Mouse (Mus musculus) cerebellum, adult 2 months (tissue): ENCODE measurements around the gene Srrm4. TPM values are rescaled to one million over a fixed set of nuclear protein-coding genes. Genes with fewer than 3 reads are reported as not detected.

Experiments used
- DNase-seq, 2 experiments: peaks; one replicate each; pipeline ENCODE4 v3.0.0; 2021
- H3K27ac ChIP-seq: fragments of 200-500 bp; 2 replicates; pipeline ENCODE4 v1.5.1; 2012; ENCODE audit warnings: low read length, control low read depth, inconsistent platforms; ENCODE audit not compliant: insufficient read depth
- H3K27me3 ChIP-seq: fragments of 200-500 bp; 2 replicates; pipeline ENCODE4 v1.6.1; 2012; ENCODE audit warnings: inconsistent platforms, mild to moderate bottlenecking, low read length, moderate library complexity; ENCODE audit not compliant: control insufficient read depth, insufficient read depth
- H3K4me1 ChIP-seq: fragments of 200-500 bp; 2 replicates; pipeline ENCODE4 v1.6.1; 2011; ENCODE audit warnings: low read length; ENCODE audit not compliant: control insufficient read depth, insufficient read depth
- H3K4me3 ChIP-seq: fragments of 200-500 bp; replicated peaks from 2 replicates; pipeline ENCODE3; 2011; ENCODE audit warnings: mild to moderate bottlenecking, low read depth, low read length, control low read depth; ENCODE audit not compliant: insufficient read depth
- CTCF ChIP-seq: fragments of 200-500 bp; IDR thresholded peaks from 2 replicates; pipeline ENCODE4 v1.5.1; 2011; ENCODE audit warnings: low read depth, mild to moderate bottlenecking, control low read depth, low read length, moderate library complexity, borderline replicate concordance; ENCODE audit not compliant: insufficient read depth
- POLR2A ChIP-seq: fragments of 200-500 bp; IDR thresholded peaks from 2 replicates; pipeline ENCODE4 v1.6.1; 2011; ENCODE audit warnings: low read length, control low read depth, borderline replicate concordance; ENCODE audit not compliant: insufficient read depth
- WGBS: fragments of 180-500 bp; shearing (Covaris S2); methylation state at CpG from one replicate; pipeline ENCODE4 v1.1.7; 2018; 5-methylcytosine and 5-hydroxymethylcytosine counted together
- polyA plus RNA-seq: library from polyadenylated mRNA; depleted of rRNA; stranded (reverse); fragments of >200 nt; gene quantifications from 2 replicates; pipeline ENCODE4 v1.2.3, GENCODE M21; 2012; rRNA removed

Srrm4 gene
- polyA plus RNA-seq: 29.6 and 30.0 TPM in 2 replicates

- Histone ChIP-seq H3K4me1 (peaks cover 3% of the 10 kb centered on the region; the same call in 1 of the 2 replicates), H3K27ac (peak within 1 kb of the TSS; percentile 99), H3K27me3 (no peaks in the 10 kb centered on the region), H3K4me3 (peak within 1 kb of the TSS; percentile 93)
- TF ChIP-seq CTCF (no peak), POLR2A (peak; percentile 98)
- WGBS: under 1% methylated on average over 51 of the region's 53 CpGs
- DNase-seq: peak; percentile 93 to 95
These were observed at the start of gene Srrm4 for GRCm38 (mm10) chr5:116591346-116592048. Gene Srrm4 (minus strand): TSS chr5:116591817.

DNA sequence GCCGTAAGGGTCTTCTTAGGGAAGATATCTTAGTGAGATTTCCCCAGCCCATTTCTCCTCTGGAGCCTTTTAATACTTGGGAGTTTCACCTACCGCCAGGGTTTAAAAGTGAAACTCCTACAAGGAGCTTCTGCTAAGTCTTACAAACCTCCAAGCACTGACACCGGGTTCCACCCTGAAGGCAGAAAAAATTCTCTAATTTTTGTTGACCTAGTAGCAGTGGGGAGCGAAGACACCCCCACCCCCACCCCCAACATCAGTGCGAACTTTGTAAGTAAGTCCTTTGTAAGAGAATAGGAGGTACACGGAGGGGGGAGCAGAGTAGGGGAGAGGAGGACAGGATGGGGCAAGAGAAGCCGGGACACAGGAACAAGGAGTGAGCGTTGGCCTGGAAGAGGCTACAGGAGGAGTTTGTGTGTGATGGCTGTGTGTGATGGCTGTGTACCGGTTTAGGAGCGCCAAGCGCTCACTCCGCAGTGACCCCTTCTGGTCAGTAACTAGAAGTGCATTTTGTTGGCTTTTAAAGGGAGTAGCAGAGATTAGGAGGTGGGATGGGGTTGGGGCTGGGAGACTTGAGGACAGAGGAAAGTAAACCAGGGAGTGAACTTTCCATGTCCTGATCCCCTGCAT lies 1.3 kb upstream of the Srrm4 start:
- 2% methylated on average over 12 of the region's 12 CpGs for WGBS
- H3K27me3 ChIP-seq: no peaks in the 10 kb centered on the region
- TF ChIP-seq POLR2A (no peak), CTCF (peak; percentile 90)

DNA sequence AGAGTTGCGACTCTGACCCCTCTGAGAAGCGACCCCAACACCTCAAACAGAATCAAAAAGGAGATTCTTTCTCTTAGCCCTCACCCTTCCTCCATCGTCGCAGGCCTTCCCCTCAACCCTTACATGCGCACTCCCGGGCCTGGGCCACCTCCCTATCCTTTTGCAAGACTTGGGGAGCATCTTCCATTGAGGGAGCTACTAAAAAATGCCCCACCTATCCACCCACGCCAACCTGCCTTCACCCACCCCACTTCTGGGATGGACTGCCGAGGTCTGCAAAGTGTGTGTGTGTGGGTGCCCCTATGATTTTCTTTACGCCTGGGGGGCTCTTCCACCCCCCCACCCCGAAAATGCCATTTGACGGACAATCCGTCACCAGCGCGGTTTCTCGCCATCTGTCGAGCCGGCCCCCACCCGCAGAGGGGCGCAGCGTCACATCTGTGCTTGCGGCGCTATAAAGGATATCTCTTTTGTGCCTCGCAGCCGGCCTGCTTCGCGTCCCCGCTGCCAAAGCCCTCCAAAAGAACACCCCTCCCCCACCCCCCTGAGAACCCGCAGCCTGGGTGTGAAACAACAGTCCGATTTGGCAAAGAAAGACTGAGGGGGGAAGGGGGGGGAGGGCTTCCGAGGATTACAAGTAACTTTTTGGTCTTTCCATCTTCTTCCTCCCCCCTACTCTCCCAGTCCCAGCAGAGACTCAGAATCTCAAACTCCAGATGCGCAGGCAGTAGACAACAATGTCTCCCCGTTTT lies 608 bp upstream of the Srrm4 start:
- no peaks in the 10 kb centered on the region for H3K27me3 ChIP-seq
- peak overlapping the region; percentile 99 for H3K27ac ChIP-seq
- H3K4me1 ChIP-seq: no peaks in the 10 kb centered on the region; the same call in 1 of the 2 replicates
- WGBS: under 1% methylated on average over 32 of the region's 32 CpGs
- peak overlapping the region; percentile 93 for H3K4me3 ChIP-seq
- TF ChIP-seq CTCF (no peak), POLR2A (no peak)
- DNase-seq: peak in 1 of 2 experiments; percentile 56

More for the DNA sequence above, 1.3 kb upstream of the Srrm4 start:
- DNase-seq: peak; percentile 73 to 81
- peak overlapping the region; percentile 99; the same call in 1 of the 2 replicates for H3K27ac ChIP-seq
- no peaks in the 10 kb centered on the region; the same call in 1 of the 2 replicates for H3K4me1 ChIP-seq
- peak overlapping the region; percentile 93 for H3K4me3 ChIP-seq

GRCm38 (mm10) chr5:116590698-116591097 lies 919 bp downstream of the Srrm4 start:
- TF ChIP-seq CTCF (no peak), POLR2A (no peak)
- Histone ChIP-seq H3K27me3 (no peaks in the 10 kb centered on the region), H3K27ac (peak overlapping the region; percentile 99), H3K4me1 (peaks cover 10% of the 10 kb centered on the region; the same call in 1 of the 2 replicates), H3K4me3 (peak overlapping the region; percentile 93)
- WGBS: 1% methylated on average over 10 of the region's 10 CpGs
- peak in 1 of 2 experiments; percentile 44 for DNase-seq

DNA sequence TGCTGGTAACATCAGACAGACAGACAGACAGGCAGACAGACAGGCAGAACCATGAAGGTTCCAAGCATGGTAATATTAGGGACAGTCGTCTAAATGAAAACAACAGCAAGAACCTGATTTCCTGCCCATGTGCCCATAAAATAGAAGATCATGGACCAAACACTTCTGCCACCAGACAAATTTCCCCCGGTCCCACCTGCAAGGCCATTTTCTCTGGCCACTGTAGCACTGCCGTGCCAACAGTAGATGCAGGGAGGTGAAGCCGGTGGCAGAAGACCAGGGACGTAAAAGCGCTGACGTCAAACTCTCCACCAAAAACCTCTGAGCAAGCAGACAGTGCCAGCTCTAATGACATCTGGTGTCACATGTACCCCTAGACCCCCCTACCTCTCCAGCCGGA lies 2.0 kb downstream of the Srrm4 start:
- peak; percentile 76 to 80 for DNase-seq
- peak overlapping the region; percentile 69 for H3K27ac ChIP-seq
- 4% methylated on average over 8 of the region's 8 CpGs for WGBS
- peak overlapping the region; percentile 93 for H3K4me3 ChIP-seq
- H3K4me1 ChIP-seq: peaks cover 16% of the 10 kb centered on the region; the same call in 1 of the 2 replicates
- TF ChIP-seq CTCF (no peak), POLR2A (no peak)
- H3K27me3 ChIP-seq: no peaks in the 10 kb centered on the region

DNA sequence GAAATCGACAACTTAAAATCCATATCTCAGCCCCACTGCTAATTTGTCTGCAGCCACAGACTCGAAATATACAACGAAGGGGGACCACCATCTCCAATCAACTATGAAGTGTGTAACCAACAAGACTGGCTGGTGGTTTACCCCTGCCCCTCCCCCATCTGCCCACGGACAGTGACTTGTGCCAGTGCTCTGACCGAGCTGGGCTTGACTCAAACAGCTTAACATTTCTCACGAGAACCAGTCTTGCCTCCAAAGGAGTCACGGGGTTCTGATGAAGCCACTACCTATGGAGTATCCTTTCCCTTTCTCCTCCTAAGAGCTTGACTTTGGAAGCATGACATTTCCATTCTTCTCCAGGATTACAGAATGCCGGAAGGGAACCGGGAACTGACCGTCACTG lies 2.8 kb downstream of the Srrm4 start:
- peak overlapping the region; percentile 71 for H3K4me3 ChIP-seq
- H3K27ac ChIP-seq: peak overlapping the region; percentile 69; the same call in 1 of the 2 replicates
- TF ChIP-seq POLR2A (no peak), CTCF (no peak)
- H3K4me1 ChIP-seq: peaks cover 22% of the 10 kb centered on the region
- peak; percentile 67 to 73 for DNase-seq
- no peaks in the 10 kb centered on the region for H3K27me3 ChIP-seq
- WGBS: 7% methylated on average over 10 of the region's 10 CpGs

GRCm38 (mm10) chr5:116579533-116579932 lies 12.1 kb downstream of the Srrm4 start:
- H3K4me3 ChIP-seq: no peak overlapping the region
- WGBS: 35% methylated on average over 8 of the region's 8 CpGs
- H3K27ac ChIP-seq: no peak overlapping the region
- DNase-seq: no peak
- TF ChIP-seq POLR2A (no peak), CTCF (peak; percentile 55; the same call in 1 of the 2 replicates)
- H3K27me3 ChIP-seq: no peaks in the 10 kb centered on the region
- H3K4me1 ChIP-seq: peaks cover 26% of the 10 kb centered on the region
